Mouse (Mus musculus) embryonic stem cell, embryonic (primary cell): ENCODE data around the gene Irf2bpl.

Experiments
- CTCF ChIA-PET, 4 experiments: fragments of 300-600 bp in 2 of 4; fragments of 350-600 bp in 2 of 4; sonication (Branson Sonifier 250); formaldehyde crosslinking; loops; one replicate each; lab custom pipeline; 2022; ENCODE audit warnings: inconsistent platforms in 2 of 4; lab: Charles Lee
- POLR2A ChIA-PET, 4 experiments: fragments of 300-600 bp in 2 of 4; fragments of 350-600 bp in 2 of 4; sonication (Branson Sonifier 250); formaldehyde crosslinking; loops; one replicate each; lab custom pipeline; 2022; ENCODE audit warnings: antibody characterized with exemption in 4 of 4, inconsistent platforms in 1 of 4; lab: Charles Lee

The Irf2bpl gene

DNA sequence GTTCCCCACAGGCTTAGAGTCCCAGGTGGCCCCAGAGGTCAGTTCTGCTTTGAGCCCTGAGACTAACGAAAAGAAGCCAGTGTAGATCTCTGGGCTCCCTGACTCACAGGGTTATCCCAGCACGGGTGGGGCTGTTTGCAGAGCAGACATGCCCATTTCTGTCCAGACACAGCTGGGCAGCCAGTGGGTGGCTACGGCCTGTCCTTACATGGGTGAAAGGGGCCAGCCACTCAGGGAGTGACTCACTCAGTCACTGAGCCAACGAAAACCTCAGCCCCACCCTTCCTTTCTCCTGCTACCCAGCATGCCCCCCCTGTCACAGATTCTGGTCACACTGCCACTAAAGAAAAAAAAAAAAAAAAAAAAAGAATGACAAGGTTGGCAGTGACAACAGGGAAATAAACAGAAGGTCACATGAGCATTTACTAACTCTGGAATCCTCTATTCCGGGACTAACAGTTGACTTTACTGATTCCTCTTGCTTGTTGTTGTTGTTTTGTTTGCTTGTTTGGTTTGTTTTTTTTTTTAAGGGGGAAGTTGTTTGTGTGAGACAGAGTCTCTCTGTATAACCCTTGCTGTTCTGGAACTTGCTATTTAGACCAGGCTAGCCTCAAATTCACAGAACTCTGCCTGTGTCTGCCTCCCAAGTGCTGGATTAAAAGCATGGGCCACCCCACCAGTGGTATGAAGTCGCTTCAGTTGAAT lies 50.7 kb downstream of the Irf2bpl start:
- CTCF ChIA-PET, result interaction anchor here in 2 of 4 experiments (0.7 to 1.5 kb wide), 6 partner anchors 9 to 90 kb away, joined by 3 to 8 read pairs (median 4); no protein-coding TSS in a partner anchor
- POLR2A ChIA-PET, result interaction anchor here (0.6 to 13.8 kb wide), 24 partner anchors 8 to 119 kb away, joined by 3 to 241 read pairs (median 5); no protein-coding TSS in a partner anchor

DNA sequence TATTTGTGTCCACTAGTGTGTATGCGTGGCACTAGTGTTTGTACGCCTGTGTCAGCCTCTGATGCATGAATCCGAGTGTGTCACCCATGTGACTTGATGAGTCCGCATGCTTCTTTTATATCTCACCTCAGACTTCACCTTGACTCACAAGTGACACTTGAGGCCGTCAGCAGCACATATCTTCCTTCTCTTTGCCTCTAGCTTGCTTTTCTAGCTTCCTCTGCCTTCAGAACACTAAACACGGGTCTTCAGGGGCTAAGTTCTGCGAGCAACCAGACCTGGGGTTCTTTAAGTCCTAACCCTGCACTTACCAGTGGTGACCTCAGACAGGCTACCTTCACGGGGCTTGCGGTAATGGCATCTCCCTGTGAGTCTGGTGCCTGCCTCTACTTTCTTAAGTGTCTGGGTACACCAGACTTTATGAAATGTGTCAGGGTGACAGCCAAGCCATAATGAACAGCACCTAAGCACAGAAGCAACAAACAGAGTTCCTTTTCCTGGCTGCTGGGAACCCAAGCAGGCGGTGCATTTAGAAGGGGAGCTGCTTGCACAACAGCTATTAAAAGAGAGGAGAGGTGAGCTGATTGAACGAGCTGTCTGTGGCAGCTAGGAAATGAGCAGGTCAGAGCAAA lies 51.9 kb downstream of the Irf2bpl start:
- ChIA-PET POLR2A (interaction anchor here in 3 of 4 experiments (0.6 to 13.8 kb wide), 42 partner anchors 8 to 220 kb away, joined by 3 to 241 read pairs (median 4); partner anchors contain the start of gene Cipc (in 1 of the 3)), CTCF (interaction anchor here in 3 of 4 experiments (0.6 to 1.5 kb wide), 6 partner anchors 8 to 91 kb away, joined by 3 to 8 read pairs (median 4); no protein-coding TSS in a partner anchor)

DNA sequence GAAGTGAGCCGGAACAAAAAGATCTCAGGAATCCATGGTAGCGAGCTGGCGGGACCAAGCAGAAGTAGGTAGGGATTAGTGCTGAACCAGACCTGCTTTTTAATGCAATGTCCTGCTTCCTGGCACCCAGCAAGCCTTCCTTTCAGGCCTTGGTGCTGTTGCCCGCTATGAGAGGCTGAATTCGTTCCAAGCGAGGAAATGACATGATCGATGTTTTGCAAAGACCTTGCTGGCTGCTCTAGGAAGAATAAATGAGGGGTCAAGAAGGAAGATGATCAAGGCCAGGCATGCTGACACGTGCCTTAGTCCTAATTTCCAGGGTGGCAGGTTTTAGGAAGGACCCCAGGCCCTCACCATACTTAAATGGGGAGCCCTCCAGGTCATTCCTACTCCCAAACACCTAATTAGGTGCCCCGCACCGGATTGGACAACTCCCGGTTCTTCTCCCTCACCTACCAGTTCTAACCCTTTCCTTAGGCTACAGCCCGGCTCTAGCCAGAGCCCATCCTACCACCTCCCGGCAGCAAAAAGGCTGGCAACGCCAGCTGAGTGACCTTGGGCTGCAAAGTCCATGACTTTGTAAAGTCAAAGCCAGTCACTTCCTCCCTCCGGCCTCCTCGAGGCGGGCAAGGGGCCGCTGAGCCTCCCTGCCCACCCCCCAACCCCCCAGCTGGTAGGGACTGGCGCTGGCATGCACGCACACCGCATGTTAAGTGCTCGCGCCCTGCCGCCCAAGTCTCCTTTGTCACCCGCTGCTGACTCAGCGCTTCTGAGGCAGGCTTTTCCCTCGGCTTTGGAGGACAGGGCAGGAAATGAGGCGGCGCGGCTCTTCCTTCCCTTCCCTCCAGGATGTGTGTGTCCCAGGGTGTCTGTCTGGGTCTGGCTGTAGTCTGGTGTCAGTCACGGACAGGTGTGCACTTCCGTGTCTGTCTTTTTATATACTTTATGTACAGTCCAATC lies 52.7 kb downstream of the Irf2bpl start:
- POLR2A ChIA-PET, result interaction anchor here in 3 of 4 experiments (0.6 to 13.8 kb wide), 37 partner anchors 7 to 219 kb away, joined by 3 to 241 read pairs (median 4); partner anchors contain the start of genes Angel1 (in 1 of the 3) and Cipc (in 1 of the 3)

More for the DNA sequence above, 52.7 kb downstream of the Irf2bpl start:
- CTCF ChIA-PET, result interaction anchor here in 2 of 4 experiments (0.6 to 1.6 kb wide), 3 partner anchors 56 to 64 kb away, joined by 3 to 5 read pairs (median 3); no protein-coding TSS in a partner anchor
